Mouse (Mus musculus) retina, adult 2 months (tissue): ENCODE measurements at regions not wholly inside any gene's neighbourhood (a gene's known extent, or its start where the extent isn't known, plus 50 kb on each side); places are given as distances from the start of the nearest gene placed in this dataset.

Source experiments
- DNase-seq: peaks from one replicate; pipeline ENCODE4 v3.0.0-alpha.2; 2012; ENCODE audit warnings: low read depth, low spot score

DNA sequence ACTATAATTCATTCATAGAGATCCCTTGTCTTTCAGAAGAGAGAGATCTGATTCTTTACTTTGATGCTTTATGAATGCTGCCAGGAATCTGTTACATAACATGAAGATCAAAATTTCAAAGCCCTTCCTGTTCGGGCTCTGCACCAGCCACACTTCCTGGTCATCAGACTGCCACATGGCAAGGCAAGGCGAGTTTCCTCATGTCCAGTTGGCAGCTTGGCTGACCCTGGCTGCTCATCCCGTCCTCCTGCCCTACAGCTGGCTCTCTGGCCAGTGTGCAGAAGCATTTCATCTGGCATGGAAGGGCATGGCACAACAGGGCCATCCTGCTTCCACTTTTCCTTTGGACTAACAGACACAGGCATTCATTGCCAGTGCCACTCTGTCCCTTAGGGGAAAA lies 292.2 kb upstream of the Slc24a5 start:
- no peak for DNase-seq

DNA sequence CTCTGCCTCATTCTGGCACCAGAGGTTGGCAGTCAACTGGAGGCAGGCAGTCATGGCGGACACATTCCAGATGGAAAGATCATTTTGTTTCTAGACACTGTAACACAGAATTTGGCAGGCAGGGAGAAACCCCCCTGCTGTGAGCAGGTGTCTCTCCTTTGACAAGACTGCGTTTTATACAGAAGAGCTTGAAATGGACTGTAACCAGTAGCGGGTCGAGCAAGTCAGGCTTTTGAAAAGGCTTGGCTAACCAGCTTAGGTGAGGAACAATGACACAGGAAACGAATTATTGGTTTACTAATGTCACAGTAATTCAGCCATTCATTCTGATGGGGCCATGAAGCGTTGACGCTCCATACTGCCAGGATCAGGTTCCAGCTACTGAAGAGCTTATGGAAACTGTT lies 275.3 kb upstream of the Slc24a5 start:
- DNase-seq, result no peak

DNA sequence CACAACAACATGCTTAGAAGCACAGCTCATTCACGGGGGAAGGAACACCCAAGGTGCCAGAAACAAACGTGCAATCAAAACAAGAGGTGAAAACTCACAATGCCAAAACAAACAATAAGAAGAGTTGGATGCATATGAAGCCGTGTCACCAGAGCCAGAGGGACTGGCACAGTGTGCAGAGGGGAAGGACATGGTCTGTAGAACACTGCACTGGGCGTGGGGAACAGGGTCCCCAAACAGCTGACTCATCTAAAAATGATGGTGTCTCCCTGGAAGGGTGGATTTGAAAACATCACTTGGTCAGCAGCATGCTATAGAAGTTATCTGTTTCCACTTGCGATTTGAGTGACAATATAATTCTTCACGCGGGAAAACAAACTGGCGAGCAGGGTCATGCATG lies 256.2 kb upstream of the Slc24a5 start:
- no peak for DNase-seq

DNA sequence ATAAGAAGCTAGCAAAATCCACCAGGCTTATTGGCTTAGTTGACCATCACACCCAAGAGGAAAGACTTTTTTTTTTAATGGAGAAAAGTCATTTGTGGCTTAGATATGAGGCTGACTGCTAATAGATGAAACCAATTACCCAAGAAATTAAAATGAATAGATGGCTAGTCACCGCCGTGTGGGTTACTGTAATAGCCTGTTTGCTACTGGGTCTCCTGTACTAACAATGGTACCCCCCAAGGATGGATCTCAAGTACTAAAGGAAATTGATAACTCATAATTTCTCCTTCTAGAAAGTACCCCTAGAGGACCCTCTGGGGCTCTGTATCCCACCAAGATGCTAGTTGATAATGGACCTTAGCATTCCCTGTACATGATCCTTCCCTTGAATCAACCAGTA lies 251.1 kb upstream of the Slc24a5 start:
- DNase-seq, result no peak

DNA sequence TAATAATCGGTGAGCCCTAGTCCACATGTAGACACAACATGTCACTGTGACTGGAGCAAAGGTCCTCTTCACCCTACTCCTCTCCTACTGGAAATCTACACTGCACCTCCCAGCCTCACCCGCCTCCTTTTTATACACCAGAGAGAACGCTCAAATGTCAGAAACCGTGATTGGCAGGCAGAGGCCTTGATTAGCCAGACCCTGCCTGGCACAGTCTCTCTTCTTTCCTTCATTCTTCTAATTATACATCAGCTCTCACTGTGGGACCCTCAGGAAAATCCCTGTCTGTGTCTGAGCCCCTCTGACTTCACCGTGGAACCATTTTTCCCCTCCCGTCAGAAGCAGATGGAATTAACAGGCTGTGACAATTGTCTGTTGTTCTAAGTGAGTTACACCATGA lies 248.1 kb upstream of the Slc24a5 start:
- DNase-seq, result no peak

DNA sequence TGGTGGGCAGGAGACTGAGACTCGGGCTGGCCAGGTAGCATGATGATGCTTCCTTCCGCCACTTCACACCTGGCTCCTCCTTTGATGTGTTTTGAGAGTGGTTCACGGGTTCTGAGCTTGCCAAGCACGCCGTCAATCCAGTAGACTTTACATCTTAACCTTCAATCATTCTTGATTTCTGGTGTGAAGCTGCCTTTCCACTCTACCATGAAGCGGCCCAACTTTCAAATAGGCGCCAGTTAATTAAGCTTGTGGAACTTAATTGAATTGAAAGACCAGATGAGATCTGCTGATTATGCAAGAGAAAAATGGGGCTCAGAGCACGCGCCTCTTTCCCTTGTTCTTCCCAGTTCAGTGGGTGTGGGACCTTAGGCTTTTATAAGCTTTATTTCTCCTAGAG lies 247.1 kb upstream of the Slc24a5 start:
- no peak for DNase-seq

DNA sequence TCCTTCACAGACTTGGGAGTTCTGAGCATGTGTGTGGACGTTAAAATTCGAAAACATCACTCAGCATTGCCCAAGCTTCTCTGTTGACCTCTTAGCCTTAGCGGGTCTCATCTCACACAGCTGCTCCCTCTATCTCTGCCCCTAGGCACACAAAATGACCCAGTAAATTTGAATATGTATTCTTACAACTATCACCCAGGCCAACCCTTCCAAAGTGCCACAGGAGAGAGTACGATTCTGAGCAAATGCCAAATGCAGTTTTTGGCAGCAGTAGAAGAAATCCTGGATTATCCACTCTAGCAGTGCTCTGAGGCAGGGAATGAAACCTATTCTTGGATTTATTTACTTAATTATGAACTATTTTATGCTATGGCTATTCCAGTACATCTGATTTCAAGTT lies 246.6 kb upstream of the Slc24a5 start:
- no peak for DNase-seq

DNA sequence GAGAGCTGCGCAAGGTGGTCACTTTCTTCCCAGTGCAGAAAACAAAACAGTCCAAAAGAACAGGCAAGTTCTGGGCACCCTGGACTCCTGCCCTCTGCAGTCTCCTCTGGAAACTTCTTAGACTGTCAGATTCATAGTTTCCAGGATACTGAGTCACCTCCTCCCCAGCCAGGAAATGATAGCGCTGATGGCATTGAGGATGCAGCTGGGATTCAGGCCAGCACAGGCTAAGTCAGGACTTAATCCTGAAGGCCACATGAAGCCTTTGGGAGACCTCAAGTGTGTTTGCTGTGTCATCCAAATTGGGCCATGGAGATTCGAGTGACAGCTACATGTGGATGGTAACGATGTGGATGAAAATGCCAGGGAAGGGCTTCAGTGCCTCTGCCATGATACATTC lies 219.1 kb upstream of the Slc24a5 start:
- DNase-seq, result no peak

DNA sequence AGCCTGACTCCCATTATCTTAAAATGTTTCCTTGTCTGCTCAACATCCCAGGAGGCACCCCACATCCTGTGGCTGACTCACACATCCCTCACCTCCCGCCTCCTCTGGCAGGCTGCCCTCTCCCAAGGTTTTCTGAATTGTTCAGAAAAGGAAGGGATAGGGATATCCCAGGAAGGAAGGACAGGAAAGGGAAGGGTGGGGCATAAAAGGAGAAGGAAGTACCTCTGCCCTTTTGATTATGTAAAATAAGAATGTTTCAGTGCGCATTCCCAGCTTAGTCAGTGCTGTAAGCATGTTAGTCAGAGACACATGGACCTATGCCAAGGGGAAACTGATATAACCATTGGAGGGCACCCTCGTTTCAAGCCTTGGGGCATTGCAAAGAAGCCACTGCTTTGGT lies 209.4 kb upstream of the Slc24a5 start:
- no peak for DNase-seq

DNA sequence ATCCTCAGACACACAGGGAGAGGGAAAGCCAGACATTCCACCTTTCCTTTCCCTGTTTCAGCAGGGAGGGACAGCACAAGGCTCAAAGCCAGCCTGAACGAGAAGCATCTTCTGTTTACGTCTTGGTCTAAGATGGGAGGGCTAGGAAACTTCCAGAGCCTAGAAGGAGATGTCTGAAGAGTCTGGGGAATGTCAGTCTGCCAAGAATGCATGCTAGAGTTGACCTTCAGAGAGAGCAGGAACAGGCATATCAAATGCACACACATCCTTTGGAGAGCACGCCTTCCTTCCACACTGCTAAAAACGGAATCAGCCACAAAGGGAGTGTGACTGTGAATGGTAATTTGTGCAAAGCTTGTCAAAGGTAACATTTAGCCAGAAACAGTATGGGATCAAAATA lies 179.7 kb upstream of the Slc24a5 start:
- no peak for DNase-seq

DNA sequence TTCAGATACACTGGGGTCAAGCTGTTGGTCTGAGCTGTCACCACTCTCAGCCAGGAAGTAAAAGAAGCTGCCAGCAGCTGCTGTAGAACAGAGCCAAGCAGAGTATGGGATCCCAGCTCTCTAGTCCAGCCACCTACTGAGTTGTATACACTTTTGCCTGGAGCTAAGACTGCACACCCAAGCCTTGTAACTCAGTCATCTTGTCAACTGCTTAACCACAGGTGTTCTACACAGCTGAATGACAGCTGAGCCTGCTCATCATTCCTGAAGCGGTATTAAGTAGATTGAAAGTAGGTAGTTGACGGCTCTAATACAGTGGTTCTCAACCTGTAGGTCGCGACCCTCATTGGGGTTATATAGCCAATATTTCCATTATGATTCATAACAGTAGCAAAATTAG lies 172.9 kb upstream of the Slc24a5 start:
- DNase-seq, result no peak

DNA sequence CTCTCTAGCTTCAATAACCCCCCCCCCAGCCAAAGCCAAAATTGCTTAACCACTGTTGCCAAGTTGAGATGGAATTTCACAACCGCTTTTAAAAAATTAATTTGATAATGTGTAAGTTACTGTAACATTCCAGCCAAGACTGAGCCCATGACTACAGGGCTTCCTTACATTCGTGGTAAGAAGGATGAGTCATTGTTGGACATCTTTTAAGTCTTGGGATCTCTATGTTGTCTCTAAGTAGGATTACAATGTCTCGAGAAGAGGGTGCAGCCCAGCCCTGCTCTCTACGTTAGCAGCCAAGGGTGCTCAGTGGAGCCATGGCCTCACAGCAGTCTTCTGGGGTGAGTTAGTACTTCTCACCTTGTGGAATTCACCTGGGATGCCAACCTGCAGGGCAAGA lies 164.4 kb upstream of the Slc24a5 start:
- DNase-seq, result no peak

DNA sequence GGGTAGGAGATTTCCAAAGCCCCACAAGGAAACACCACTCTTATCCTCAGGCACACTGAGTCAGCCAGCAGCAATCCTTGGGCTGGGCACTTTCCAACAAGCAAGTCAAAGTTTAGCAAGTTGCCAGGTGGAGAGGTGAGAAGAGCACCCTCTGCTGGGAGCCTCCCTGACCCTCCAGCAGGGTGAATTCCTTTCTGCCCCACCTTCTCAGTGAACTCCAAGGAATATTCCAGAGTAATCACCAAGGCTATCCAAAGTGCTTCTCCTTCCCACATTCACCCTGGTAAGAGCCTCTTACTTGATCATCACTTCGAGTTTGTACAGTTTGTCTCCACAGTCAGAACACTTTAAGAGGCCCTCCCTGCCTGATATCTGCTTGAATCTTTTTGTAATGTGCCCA lies 162.8 kb upstream of the Slc24a5 start:
- no peak for DNase-seq

DNA sequence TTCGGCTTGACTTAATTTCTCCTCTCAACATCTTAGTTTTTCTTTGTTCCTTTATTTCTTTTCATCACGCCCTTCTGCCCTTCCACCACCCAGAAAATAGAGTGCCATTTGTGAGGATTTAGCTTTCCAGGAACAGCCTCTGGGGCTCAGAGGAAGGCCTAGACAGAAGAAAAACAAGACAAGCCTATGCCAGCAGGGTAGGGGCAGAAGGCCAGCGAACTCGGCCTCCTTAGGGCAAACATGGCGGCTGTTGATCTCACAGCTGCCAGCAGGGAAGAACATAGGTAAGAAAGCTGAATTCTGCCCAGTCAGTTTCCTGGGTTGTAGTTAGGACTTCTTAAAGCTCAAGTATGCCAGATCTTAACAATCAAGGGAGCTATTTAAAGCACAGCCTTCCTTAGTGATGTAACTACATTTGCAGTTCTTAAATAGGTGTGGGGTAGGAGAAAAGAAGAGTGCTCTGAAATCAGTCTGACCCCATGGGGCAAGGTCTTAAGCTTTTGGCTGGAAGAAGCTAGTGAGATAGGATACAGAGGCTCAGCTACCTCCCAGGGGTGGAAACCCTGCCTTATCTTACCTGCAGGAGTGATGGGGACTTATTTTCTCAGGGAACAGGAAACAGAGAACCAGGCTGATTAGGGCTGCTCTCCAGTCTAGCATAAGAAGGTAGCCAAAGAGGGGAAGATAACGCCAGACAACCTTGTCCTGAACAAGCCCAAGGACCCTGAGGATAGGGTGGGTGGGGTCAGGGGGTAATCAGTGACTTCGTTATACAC lies 148.8 kb upstream of the Slc24a5 start:
- no peak for DNase-seq

DNA sequence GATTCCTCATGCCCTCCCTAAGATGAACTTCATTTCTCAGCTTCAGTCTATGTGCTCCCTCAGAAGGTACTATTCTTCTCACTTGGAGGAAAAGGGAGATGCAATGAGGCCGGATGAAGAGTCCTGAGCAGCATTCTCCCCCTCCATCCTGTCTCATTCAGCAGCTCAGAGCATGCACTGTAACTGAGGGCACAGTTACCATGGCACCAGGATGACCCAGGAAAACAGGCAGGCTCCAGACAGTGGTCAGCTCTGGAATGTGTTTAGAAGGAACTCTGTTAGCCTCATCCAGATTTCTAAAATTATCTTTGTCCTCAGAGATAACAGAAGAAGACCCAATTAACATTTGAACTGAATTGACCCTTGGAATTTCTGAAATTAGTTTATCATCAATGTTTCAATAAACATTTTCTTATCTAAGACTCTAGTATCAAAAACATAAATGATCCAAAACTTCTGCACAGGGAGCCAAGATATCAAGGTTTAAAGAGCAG lies 148.1 kb upstream of the Slc24a5 start:
- DNase-seq, result no peak

DNA sequence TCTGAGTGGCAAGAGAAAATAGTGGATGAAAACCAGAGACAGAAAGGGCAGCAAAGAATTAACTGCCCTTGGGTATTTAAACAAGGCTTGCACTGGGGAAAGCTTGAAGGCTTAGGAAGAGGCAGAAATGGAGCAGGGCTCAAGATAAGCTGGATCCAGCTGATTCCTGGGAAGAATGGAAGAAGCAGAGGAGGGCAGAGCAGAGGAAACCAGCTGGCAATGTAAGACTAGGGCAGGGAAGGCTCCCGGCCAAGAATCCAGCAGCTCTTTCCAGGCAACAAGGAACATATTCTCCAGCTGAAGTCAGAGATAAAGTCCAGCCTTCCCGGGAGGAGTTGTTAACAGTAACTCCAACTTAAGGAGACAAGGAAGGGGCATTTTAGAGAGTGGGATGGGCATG lies 147.7 kb upstream of the Slc24a5 start:
- DNase-seq, result no peak

DNA sequence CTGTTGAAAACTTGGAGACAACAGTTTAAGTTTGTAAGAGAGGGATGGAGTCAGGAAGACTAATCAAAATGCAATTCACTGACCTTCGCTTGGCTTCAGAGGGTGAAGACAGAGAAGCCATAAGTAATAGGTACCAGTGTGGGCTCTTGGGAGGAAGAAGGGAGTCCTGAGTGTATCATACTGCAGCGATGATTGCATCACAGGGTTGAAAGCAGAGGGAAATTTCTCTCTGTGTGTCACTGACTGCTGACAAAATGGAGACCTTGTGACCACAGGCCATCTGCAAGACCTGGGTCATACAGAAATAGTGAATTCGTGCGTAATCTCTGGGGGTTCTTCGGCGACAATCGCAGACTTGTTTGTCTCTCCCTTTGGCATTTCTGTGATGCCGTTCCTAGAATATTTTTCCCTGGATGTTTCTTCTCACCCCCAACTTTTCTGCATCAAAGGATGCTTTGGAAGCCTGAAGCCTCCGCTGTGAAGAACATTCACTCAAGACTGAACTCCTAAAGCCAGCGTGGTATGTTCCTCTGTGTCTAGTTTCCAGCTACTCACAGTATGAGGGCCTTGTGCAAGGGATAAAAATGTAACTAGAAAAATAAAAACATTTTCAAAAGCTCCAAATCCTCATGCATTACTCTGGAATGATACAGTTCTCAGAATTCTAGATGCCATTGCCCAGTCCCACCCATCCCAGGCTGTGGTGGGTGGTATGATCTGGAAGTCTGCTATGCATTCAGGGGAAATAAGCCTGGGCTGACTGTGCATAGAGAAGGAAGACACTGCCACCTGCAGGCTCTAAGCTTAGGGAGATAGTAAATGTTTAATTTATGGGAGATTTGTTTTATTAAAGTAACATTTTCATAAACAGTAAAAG lies 139.8 kb upstream of the Slc24a5 start:
- DNase-seq, result peak; percentile 4

DNA sequence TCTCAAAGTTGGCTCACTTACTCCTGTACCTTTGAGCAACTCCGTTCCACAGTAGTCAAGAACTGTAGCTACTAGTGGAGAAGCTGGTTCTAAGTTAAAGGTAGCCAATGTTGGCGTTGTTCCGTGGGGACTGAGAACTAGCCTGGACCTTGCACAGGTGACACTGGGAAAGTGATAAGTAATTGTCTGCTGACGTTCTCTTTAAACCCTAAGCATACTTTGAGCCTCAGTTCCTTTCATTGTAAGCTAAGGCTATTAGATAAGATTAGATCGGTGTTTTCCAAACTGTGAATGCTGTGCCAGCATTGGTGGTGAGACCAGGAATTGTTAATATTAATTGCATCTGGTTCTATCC lies 139.2 kb upstream of the Slc24a5 start:
- DNase-seq, result no peak

DNA sequence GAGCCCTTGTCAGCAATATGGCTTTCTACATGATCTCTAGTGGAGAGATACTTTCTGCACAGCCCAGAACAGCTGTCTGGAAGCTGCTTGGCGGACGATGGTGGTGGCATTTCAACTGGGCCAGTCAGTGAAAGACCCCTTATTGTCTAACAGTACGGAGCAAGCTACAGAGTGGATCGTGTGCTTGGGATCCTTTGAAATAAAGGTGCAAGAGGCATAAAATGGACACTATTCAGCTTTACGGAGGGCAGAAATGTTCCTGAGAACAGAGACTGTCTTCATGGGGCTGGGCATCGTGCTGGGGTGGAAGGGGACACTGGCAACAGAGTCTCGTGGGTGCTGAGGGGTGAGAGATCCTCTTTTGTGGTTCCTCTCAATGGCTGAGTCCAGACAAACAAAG lies 137.2 kb upstream of the Slc24a5 start:
- DNase-seq, result no peak

DNA sequence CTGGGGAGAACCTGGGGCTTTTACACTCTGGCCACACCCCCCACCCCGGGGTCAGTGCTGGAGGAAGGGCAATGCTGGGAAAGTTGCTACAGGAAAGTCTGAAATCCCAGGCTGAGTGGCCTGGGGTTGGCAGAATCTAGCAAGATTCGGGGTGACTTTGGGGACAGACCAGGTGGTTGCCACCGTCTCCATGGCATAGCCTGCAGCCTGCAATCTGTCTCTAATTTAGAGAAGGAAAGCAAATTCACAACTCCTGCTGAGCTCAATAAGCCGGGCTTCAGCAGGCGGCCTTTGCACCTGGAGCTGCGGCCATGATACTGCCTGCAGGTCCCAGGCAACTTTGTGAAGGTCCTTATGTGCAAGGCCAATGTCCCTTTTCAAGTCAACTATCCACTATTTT lies 135.4 kb upstream of the Slc24a5 start:
- no peak for DNase-seq

DNA sequence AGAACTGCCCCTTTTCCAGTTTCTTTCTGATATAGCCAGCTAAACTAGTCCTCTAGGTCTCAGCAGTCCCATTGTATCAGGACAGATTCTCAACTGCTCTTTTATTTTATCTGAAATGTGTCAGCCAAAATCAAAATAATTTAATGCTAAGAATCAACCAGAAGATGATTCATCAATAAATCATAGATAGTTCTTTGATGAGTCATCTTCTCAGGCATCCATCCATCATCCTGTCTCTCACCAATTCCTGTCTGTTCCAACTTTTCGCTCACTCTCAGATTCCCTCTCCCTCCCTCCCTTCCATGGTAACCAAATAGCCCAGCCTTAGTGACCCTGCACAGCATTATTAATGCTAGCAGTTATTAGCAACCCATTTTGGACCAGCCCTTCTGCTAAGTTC lies 134.0 kb upstream of the Slc24a5 start:
- DNase-seq, result no peak

DNA sequence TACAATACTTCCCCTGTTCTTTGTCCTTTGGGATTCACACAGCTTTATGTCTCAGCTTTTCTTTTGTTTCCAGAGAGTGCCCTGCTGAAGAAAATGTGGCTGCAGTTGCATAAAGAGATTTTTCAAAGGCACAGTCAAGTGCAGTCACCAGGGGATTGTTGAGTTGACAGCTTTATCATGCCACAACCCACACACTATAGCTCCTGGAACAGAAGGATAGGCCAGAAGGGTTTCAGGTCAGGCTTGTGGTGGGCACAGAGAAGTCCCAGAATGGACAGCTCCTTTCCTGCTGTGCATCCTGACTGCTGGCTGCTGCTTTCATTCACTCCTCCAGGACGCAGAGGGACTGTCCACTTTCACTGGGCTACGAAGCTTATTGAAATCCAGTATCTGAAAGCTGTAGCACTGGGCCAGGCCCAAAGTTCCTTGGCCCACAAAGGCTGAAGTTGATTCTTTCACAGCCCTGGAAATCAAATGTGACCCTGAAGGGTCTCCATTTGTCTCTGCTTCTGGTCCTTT lies 119.6 kb upstream of the Slc24a5 start:
- no peak for DNase-seq

DNA sequence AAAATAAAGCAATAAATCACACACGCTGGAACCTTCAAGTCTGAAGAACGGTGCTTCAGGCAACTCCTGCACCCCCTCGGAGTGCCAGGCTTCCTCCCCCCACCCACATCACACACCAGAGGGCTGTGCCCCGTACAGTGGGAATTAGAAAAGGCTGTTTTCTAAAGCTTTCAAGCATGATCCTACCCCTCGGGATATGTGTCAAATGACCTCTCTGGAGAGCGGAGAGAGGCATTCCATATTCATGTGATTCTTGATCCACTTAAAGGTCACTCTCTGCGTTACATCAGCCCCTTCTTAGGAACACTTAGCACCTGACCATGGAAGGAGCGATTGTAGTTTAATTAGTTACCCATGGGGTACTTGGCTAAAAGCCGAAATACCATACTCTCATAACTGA lies 119.1 kb upstream of the Slc24a5 start:
- no peak for DNase-seq
